Mouse (Mus musculus) hindbrain, postnatal 0 days (tissue): ENCODE measurements around the gene Ap3m1. TPM values are rescaled to one million over a fixed set of nuclear protein-coding genes. Genes with fewer than 3 reads are reported as not detected.

Source experiments
- ATAC-seq: fragments of 200-750 bp; cut with Nextera tagmentation; 2 replicates; pipeline ENCODE4 v1.8.0; 2017; ENCODE audit warnings: mild to moderate bottlenecking, moderate TSS enrichment, moderate library complexity
- DNase-seq: peaks from one replicate; pipeline ENCODE4 v3.0.0-alpha.2; 2015; ENCODE audit warnings: low spot score
- H3K27ac ChIP-seq: fragments of 300-500 bp; sonication (generic); 2 replicates; pipeline ENCODE4 v1.5.1; 2014; ENCODE audit warnings: mild to moderate bottlenecking
- H3K27me3 ChIP-seq: fragments of 300-500 bp; sonication (generic); 2 replicates; pipeline ENCODE4 v1.6.1; 2014; ENCODE audit warnings: low read length, mixed read lengths; ENCODE audit not compliant: insufficient read depth
- H3K36me3 ChIP-seq: fragments of 300-500 bp; sonication (generic); 2 replicates; pipeline ENCODE4 v1.6.1; 2014; ENCODE audit warnings: low read length, mixed read lengths; ENCODE audit not compliant: insufficient read depth
- H3K4me1 ChIP-seq: fragments of 300-500 bp; sonication (generic); 2 replicates; pipeline ENCODE4 v1.6.1; 2014; ENCODE audit warnings: antibody characterized with exemption, low read length, mixed read lengths; ENCODE audit not compliant: insufficient read depth
- H3K4me2 ChIP-seq: fragments of 300-500 bp; sonication (generic); 2 replicates; pipeline ENCODE4 v1.6.1; 2014; ENCODE audit warnings: low read depth, mild to moderate bottlenecking, low read length, moderate library complexity, mixed read lengths
- H3K4me3 ChIP-seq: fragments of 300-500 bp; sonication (generic); 2 replicates; pipeline ENCODE4 v1.5.1; 2014; ENCODE audit warnings: low read length
- H3K9ac ChIP-seq: fragments of 300-500 bp; sonication (generic); replicated peaks from 2 replicates; pipeline ENCODE4 v1.6.1; 2014; ENCODE audit warnings: mild to moderate bottlenecking, low read length, moderate library complexity, mixed read lengths
- H3K9me3 ChIP-seq: fragments of 300-500 bp; sonication (generic); 2 replicates; pipeline ENCODE4 v1.6.1; 2016; ENCODE audit warnings: low read length, mixed read lengths
- CTCF ChIP-seq: IDR thresholded peaks from 2 replicates; pipeline ENCODE4 v1.5.1; 2016; ENCODE audit warnings: antibody characterized with exemption, control low read depth, low read depth
- WGBS: fragments of 180-500 bp; shearing (Covaris S2); extraction: QIAGEN DNeasy Blood & Tissue Kit; methylation state at CpG from one replicate; pipeline ENCODE4 v1.1.7; 2014; 5-methylcytosine and 5-hydroxymethylcytosine counted together
- polyA plus RNA-seq: library from polyadenylated mRNA; unstranded; fragments of >200 nt; fragmentation: Nextera tagmentation; extraction: Ambion mirVana; gene quantifications from 2 replicates; pipeline ENCODE4 v1.2.1, GENCODE M21; 2015
- total RNA-seq: library from RNA; depleted of rRNA; stranded (reverse); fragments of >200 nt; gene quantifications from 2 replicates; pipeline ENCODE4 v1.2.3, GENCODE M21; 2014

The Ap3m1 gene
- total and polyA plus RNA-seq, 2 experiments from 2014 or later = 55.2 to 58.2 TPM

- Histone ChIP-seq H3K9me3 (no peaks in the 10 kb centered on the region), H3K36me3 (0 out of 2 replicates have a peak, but pooled peaks cover 9% of the 10 kb centered on the region), H3K4me2 (no peak overlapping the region), H3K27ac (no peak overlapping the region), H3K4me1 (no peaks in the 10 kb centered on the region), H3K27me3 (no peaks in the 10 kb centered on the region), H3K9ac (no peak overlapping the region), H3K4me3 (no peak overlapping the region)
- WGBS = 31% methylated on average over 3 of the region's 3 CpGs
- ATAC-seq (peak; percentile 84), DNase-seq (peak; percentile 87)
- TF ChIP-seq CTCF = peak; percentile 71
Measured at GRCm38 (mm10) chr14:21018977-21019376, 33.3 kb downstream of the Ap3m1 start.

- WGBS = 87% methylated on average over 5 of the region's 5 CpGs
- DNase-seq (no peak), ATAC-seq (no peak)
- Histone ChIP-seq H3K4me1 (no peaks in the 10 kb centered on the region), H3K4me3 (no peak overlapping the region), H3K9ac (no peak overlapping the region), H3K9me3 (no peaks in the 10 kb centered on the region), H3K36me3 (0 out of 2 replicates have a peak, but pooled peaks cover 9% of the 10 kb centered on the region), H3K27ac (no peak overlapping the region), H3K27me3 (no peaks in the 10 kb centered on the region), H3K4me2 (no peak overlapping the region)
- TF ChIP-seq CTCF = no peak
Measured at GRCm38 (mm10) chr14:21017871-21018270, 34.4 kb downstream of the Ap3m1 start.

- H3K27me3 ChIP-seq = no peaks in the 10 kb centered on the region
- no peak for ATAC-seq
- WGBS = 88% methylated on average over 5 of the region's 5 CpGs
- H3K4me2 ChIP-seq = no peak overlapping the region
- H3K9ac ChIP-seq = no peak overlapping the region
- no peak overlapping the region for H3K27ac ChIP-seq
- DNase-seq = no peak
- H3K36me3 ChIP-seq = 0 out of 2 replicates have a peak, but pooled peaks cover 6% of the 10 kb centered on the region
- H3K4me1 ChIP-seq = no peaks in the 10 kb centered on the region
- no peaks in the 10 kb centered on the region for H3K9me3 ChIP-seq
- no peak for TF ChIP-seq CTCF
- H3K4me3 ChIP-seq = no peak overlapping the region
Measured at GRCm38 (mm10) chr14:21013800-21014334, 38.4 kb downstream of the Ap3m1 start.

GRCm38 (mm10) chr14:20999617-21000016 lies 52.7 kb downstream of the Ap3m1 start:
- no peak for DNase-seq
- Histone ChIP-seq H3K9me3 (no peaks in the 10 kb centered on the region), H3K4me2 (no peak overlapping the region), H3K27ac (no peak overlapping the region), H3K4me3 (no peak overlapping the region), H3K27me3 (no peaks in the 10 kb centered on the region), H3K36me3 (peaks cover 4% of the 10 kb centered on the region; the same call in 1 of the 2 replicates), H3K4me1 (no peaks in the 10 kb centered on the region), H3K9ac (no peak overlapping the region)
- no peak for TF ChIP-seq CTCF
- ATAC-seq = no peak
- WGBS = 88% methylated on average over 4 of the region's 4 CpGs

- DNase-seq = peak; percentile 65
- no peak for TF ChIP-seq CTCF
Measured at GRCm38 (mm10) chr14:20997548-20997947, 54.8 kb downstream of the Ap3m1 start.

GRCm38 (mm10) chr14:20996361-20996760 lies 55.9 kb downstream of the Ap3m1 start:
- no peaks in the 10 kb centered on the region for H3K9me3 ChIP-seq
- H3K27me3 ChIP-seq = no peaks in the 10 kb centered on the region
- no peak for ATAC-seq
- H3K4me2 ChIP-seq = no peak overlapping the region
- no peaks in the 10 kb centered on the region for H3K4me1 ChIP-seq
- H3K27ac ChIP-seq = no peak overlapping the region
- no peak overlapping the region for H3K9ac ChIP-seq
- WGBS = 60% methylated on average over 5 of the region's 5 CpGs
- no peak for DNase-seq
- no peak overlapping the region for H3K4me3 ChIP-seq
- no peak for TF ChIP-seq CTCF
- H3K36me3 ChIP-seq = peaks cover 4% of the 10 kb centered on the region; the same call in 1 of the 2 replicates

More at GRCm38 (mm10) chr14:20997548-20997947, 54.8 kb downstream of the Ap3m1 start:
- Histone ChIP-seq H3K27me3 (no peaks in the 10 kb centered on the region), H3K4me2 (no peak overlapping the region), H3K4me3 (no peak overlapping the region), H3K4me1 (no peaks in the 10 kb centered on the region), H3K9ac (no peak overlapping the region), H3K9me3 (no peaks in the 10 kb centered on the region), H3K27ac (no peak overlapping the region), H3K36me3 (peaks cover 4% of the 10 kb centered on the region; the same call in 1 of the 2 replicates)
- ATAC-seq = 0 out of 2 replicates have a peak, but pooled peaks have one; percentile 62
- WGBS = 25% methylated on average over 3 of the region's 3 CpGs

GRCm38 (mm10) chr14:20995497-20995896 lies 56.8 kb downstream of the Ap3m1 start:
- no peak for TF ChIP-seq CTCF
- WGBS = 95% methylated on average over 2 of the region's 2 CpGs
- H3K9me3 ChIP-seq = no peaks in the 10 kb centered on the region
- H3K9ac ChIP-seq = no peak overlapping the region
- H3K4me2 ChIP-seq = no peak overlapping the region
- H3K27me3 ChIP-seq = no peaks in the 10 kb centered on the region
- ATAC-seq (no peak), DNase-seq (no peak)
- H3K4me1 ChIP-seq = no peaks in the 10 kb centered on the region
- no peak overlapping the region for H3K27ac ChIP-seq
- no peaks in the 10 kb centered on the region for H3K36me3 ChIP-seq
- H3K4me3 ChIP-seq = no peak overlapping the region
